Comparison of ENCODE assay signal across 8 mouse cellular contexts in the genomic region with DNA sequence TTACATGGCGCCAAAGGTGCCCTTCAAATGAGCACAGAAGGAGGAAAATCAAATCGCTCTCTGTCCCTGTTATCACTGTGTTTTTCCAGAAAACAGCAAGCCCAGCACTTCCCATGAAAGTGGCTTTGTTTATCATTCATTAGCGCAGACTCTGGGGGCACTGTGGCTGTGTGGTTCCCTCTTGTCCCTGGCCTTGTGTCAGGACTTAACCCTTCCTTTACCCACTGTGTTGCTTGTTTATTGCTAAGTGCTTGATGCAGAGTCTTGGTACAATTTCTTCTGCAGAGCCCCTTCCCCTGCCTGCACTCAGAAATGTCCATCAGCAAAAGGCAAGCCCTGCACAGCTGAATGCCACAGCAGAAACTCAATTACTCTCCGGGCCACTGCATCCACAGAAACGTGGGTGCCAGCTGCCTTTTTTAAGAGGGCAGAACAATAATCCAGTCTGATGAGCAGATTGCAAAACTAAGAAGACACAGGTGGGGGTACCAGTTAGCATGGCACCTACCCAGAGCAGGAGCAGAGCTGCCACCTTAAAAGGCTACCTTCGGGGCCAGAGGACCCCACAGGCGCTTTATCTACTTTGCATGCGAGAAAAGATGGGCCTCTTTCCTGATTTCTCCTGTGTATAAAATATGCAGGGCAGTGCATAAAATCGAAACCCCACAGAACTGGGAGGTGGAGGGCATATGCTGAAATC.
DNase-seq lines count a peak whose midpoint lies in the region; ATAC-seq and TF ChIP-seq lines count a peak whose summit lies in the region.

No protein-coding gene starts in this region.

- H3K4me2 ChIP-seq in heart, embryonic 12.5 days: peak overlapping the region; percentile 18; the same call in 1 of the 2 replicates
- H3K4me2 ChIP-seq in lung, postnatal 0 days (replicated peaks; ENCODE audit: low read depth, low read length): no peak overlapping the region
- H3K4me2 ChIP-seq in intestine, postnatal 0 days (replicated peaks; ENCODE audit: low read depth): no peak overlapping the region
- H3K4me2 ChIP-seq in stomach, embryonic 15.5 days: no peak overlapping the region

- intact Hi-C loops in heart, postnatal 36 days (cut with DNase I): no loop called here
- intact Hi-C loops in gastrocnemius, postnatal 14 days (cut with DNase I; ENCODE audit: low total_unique reads): no loop called here

- H3K27me3 ChIP-seq in heart, embryonic 12.5 days (replicated peaks): no peaks in the 10 kb centered on the region
- H3K27me3 ChIP-seq in lung, postnatal 0 days (replicated peaks; ENCODE audit: insufficient read depth, low read length): no peaks in the 10 kb centered on the region
- H3K27me3 ChIP-seq in intestine, postnatal 0 days (replicated peaks; ENCODE audit: control insufficient read depth, insufficient read depth, low read length): no peaks in the 10 kb centered on the region
- no peaks in the 10 kb centered on the region for H3K27me3 ChIP-seq in stomach, embryonic 15.5 days (replicated peaks)

- no peak for ATAC-seq in heart, embryonic 12.5 days (ENCODE audit: insufficient number of reproducible peaks, low FRiP score)
- ATAC-seq in lung, postnatal 0 days: no peak
- no peak for ATAC-seq in intestine, postnatal 0 days
- ATAC-seq in stomach, embryonic 15.5 days (ENCODE audit: insufficient read depth, low FRiP score, low read depth): no peak

- no peak for TF ChIP-seq EP300 in lung, postnatal 0 days (IDR thresholded peaks at IDR 0.05)

- H3K27ac ChIP-seq in heart, embryonic 12.5 days (ENCODE audit: poor library complexity, severe bottlenecking): peak overlapping the region; percentile 83
- 0 out of 2 replicates have a peak overlapping the region, but pooled peaks have one; percentile 26 for H3K27ac ChIP-seq in lung, postnatal 0 days (ENCODE audit: low read length)
- no peak overlapping the region; the same call in 1 of the 2 replicates for H3K27ac ChIP-seq in intestine, postnatal 0 days (ENCODE audit: low read depth, low read length)
- peak overlapping the region; percentile 59; the same call in 1 of the 2 replicates for H3K27ac ChIP-seq in stomach, embryonic 15.5 days

- peaks cover 50% of the 10 kb centered on the region for H3K4me1 ChIP-seq in heart, embryonic 12.5 days (replicated peaks)
- peaks cover 23% of the 10 kb centered on the region for H3K4me1 ChIP-seq in lung, postnatal 0 days (ENCODE audit: insufficient read depth, low read depth, low read length)
- H3K4me1 ChIP-seq in intestine, postnatal 0 days (replicated peaks; ENCODE audit: control insufficient read depth, insufficient read depth, low read length): peaks cover 8% of the 10 kb centered on the region; the same call in 1 of the 2 replicates
- H3K4me1 ChIP-seq in stomach, embryonic 15.5 days: peaks cover 33% of the 10 kb centered on the region; the same call in 1 of the 2 replicates

- 45% methylated on average over 9 of the region's 9 CpGs for WGBS in heart, embryonic 12.5 days
- 51% methylated on average over 9 of the region's 9 CpGs for WGBS in lung, postnatal 0 days
- WGBS in intestine, postnatal 0 days: 69% methylated on average over 9 of the region's 9 CpGs
- WGBS in stomach, embryonic 15.5 days: 63% methylated on average over 9 of the region's 9 CpGs

- no peak for TF ChIP-seq CTCF in lung, postnatal 0 days (IDR thresholded peaks at IDR 0.05)
- TF ChIP-seq CTCF in intestine, postnatal 0 days (IDR thresholded peaks at IDR 0.05; ENCODE audit: low read depth): peak; percentile 14; the same call in 1 of the 2 replicates

- H3K9me3 ChIP-seq in heart, embryonic 12.5 days (replicated peaks): no peaks in the 10 kb centered on the region
- H3K9me3 ChIP-seq in lung, postnatal 0 days (ENCODE audit: low read length): no peaks in the 10 kb centered on the region
- no peaks in the 10 kb centered on the region for H3K9me3 ChIP-seq in intestine, postnatal 0 days (ENCODE audit: control insufficient read depth)
- no peaks in the 10 kb centered on the region for H3K9me3 ChIP-seq in stomach, embryonic 15.5 days

- no peak for DNase-seq in heart, postnatal 36 days
- no peak for DNase-seq in lung, postnatal 0 days (ENCODE audit: low spot score)
- no peak for DNase-seq in lung, postnatal 36 days
- DNase-seq in spleen, postnatal 4 days (ENCODE audit: low spot score in 2 of 2): no peak
- no peak for DNase-seq in gastrocnemius, postnatal 14 days

- H3K9ac ChIP-seq in heart, embryonic 12.5 days: peak overlapping the region; percentile 25; the same call in 1 of the 2 replicates
- no peak overlapping the region for H3K9ac ChIP-seq in lung, postnatal 0 days (replicated peaks; ENCODE audit: low read depth)
- H3K9ac ChIP-seq in intestine, postnatal 0 days (ENCODE audit: low read depth, low read length): no peak overlapping the region
- H3K9ac ChIP-seq in stomach, embryonic 15.5 days: no peak overlapping the region

- no peak overlapping the region for H3K4me3 ChIP-seq in heart, embryonic 12.5 days
- no peak overlapping the region for H3K4me3 ChIP-seq in lung, postnatal 0 days (ENCODE audit: low read depth, low read length)
- H3K4me3 ChIP-seq in intestine, postnatal 0 days (ENCODE audit: low read depth, low read length): no peak overlapping the region
- H3K4me3 ChIP-seq in stomach, embryonic 15.5 days (replicated peaks): no peak overlapping the region

- peaks cover 12% of the 10 kb centered on the region for H3K36me3 ChIP-seq in heart, embryonic 12.5 days
- H3K36me3 ChIP-seq in lung, postnatal 0 days (ENCODE audit: insufficient read depth, low read length): peaks cover 8% of the 10 kb centered on the region; the same call in 1 of the 2 replicates
- H3K36me3 ChIP-seq in intestine, postnatal 0 days (ENCODE audit: control insufficient read depth, insufficient read depth): peaks cover 18% of the 10 kb centered on the region
- 0 out of 2 replicates have a peak, but pooled peaks cover 7% of the 10 kb centered on the region for H3K36me3 ChIP-seq in stomach, embryonic 15.5 days
